Mouse (Mus musculus): ENCODE data around the gene Mpdu1.

Gene Mpdu1

GRCm38 (mm10) chr11:69692196-69692811 lies 29.9 kb upstream of the Mpdu1 start:
- DNase-seq (ENCODE audit: low read depth): peak; percentile 48

- no peak for DNase-seq (ENCODE audit: low read depth)
These were observed 27.4 kb upstream of the Mpdu1 start for GRCm38 (mm10) chr11:69689891-69690290.

DNA sequence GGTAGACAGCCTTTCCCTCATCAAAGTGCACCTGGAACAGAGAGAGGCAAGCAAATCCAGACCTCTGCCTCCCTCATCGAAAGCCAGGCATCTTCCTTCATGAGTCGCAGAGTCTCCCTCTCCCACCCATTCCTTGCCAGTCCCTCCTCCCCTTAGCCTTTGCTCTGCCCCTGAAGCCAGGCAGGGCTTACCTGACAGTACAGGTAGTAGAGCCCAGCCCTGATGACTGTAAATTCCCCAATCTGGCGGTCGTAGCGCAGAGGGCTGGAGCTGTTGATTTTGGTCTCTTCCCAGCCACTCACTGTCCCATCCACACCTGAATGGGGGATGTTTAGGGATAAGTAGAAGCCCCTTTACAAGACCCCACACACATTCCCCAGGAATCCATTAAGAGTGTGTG lies 24.6 kb upstream of the Mpdu1 start:
- no peak for DNase-seq (ENCODE audit: low read depth)

- no peak for DNase-seq (ENCODE audit: low read depth)
These were observed 23.9 kb upstream of the Mpdu1 start for GRCm38 (mm10) chr11:69686377-69686776.

- peak; percentile 54 for DNase-seq (ENCODE audit: low read depth)
These were observed 23.2 kb upstream of the Mpdu1 start, which contains the start of gene Tnfsf13 for GRCm38 (mm10) chr11:69685526-69686148. Gene Tnfsf13 (minus strand): TSS chr11:69685784.

DNA sequence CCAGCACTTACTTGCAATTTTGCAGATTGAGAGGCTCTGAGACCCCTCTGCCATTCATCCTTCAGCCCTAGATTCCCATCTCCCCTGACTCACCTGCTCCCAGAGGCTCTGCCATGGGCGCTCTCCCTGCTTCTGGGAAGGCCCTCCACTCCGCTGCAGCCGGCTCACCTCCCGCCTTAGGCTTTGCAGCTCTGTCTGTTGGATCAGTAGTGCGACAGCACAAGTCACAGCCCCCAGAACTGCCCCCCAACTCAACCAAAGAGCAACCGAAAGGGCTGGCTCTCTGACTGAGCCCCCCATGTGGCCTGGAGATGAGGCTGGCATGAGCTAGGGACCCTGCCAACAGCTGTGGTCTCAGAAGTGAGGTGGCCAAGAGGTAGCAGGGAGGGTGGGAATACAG lies 22.5 kb upstream of the Mpdu1 start:
- no peak for DNase-seq (ENCODE audit: low read depth)

DNA sequence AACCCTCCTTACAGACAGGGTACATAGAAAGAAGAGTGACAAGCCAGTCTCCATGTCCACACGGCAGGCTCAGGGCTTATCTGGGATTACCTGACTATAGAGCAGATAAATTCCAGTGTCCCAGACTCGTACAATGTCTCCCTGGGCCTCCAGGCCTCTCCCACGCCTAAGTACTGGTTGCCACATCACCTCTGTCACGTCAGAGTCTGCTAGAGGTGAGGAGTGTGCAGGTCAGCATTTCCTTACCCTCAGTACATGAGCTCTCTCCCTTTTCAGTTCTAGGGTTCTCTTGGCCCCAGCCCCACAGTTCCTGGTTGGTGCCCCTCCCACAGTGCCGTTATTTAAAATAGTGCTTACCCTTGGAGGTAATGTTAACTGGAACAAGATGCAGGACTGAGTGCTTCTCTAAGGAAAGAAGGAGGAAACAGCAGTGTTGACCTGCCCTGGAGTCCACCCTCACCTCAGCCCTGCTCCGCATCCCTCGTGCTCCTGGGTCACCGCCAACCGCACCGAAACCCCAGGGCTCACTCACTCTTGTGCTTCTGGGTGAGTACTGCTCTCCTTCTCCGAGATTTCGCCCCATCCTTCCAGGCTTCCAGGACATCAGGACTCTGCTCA lies 21.8 kb upstream of the Mpdu1 start:
- no peak for DNase-seq (ENCODE audit: low read depth)

GRCm38 (mm10) chr11:69683576-69683975 lies 21.1 kb upstream of the Mpdu1 start:
- no peak for DNase-seq (ENCODE audit: low read depth)

GRCm38 (mm10) chr11:69682840-69683533 lies 20.5 kb upstream of the Mpdu1 start:
- peak; percentile 93 for DNase-seq (ENCODE audit: low read depth)

DNA sequence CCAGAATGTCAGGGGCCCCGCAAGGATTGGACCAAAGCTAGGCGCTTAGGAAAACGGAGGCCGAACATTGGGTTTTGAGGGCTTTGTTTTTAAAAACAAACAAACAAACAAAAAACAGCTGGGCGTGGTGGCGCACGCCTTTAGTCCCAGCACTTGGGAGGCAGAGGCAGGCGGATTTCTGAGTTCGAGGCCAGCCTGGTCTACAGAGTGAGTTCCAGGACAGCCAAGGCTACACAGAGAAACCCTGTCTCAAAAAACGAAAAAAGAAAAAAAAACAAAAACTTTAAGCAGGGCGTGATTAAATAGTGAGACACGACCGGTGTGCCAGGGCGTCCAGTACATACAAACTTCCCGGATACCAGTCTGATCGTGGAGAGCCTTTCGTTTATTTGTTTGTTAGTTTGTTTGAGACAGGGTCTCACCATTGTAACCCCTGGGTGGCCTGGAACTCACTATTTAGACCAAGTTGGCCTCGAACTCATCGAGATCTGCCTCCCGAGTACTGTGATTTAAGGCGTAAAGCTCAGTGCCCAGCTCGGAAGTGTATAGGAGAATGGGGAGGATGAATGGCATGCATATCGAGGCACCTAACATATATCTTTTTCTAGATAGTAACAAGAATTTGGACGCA lies 19.9 kb upstream of the Mpdu1 start:
- DNase-seq (ENCODE audit: low read depth): no peak

- DNase-seq (ENCODE audit: low read depth): peak; percentile 96
These were observed 19.1 kb upstream of the Mpdu1 start, which contains the start of gene Senp3 for GRCm38 (mm10) chr11:69681314-69682208. Gene Senp3 (minus strand): TSS chr11:69682084.

- no peak for DNase-seq (ENCODE audit: low read depth)
These were observed 17.9 kb upstream of the Mpdu1 start for GRCm38 (mm10) chr11:69680136-69680855.

DNA sequence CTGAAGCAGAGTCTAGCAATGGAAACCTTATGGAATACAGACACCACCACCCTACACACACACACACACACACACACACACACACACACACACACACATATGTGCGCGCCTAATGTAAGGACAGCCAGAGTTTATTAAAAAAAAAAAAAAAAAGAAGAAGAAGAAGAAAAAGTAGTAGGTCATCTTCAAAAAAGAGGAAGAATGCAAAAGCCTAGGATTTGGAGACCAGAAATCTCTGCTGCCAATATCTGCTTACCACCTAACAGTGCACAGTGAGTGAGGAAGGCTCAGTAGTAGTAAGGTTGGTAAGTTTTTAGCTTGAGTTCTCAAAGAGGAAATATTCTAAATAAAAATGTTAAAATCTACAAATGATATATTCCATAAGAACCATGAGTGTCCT lies 16.7 kb upstream of the Mpdu1 start:
- no peak for DNase-seq (ENCODE audit: low read depth)

- peak; percentile 100 for DNase-seq (ENCODE audit: low read depth)
These were observed 9.8 kb upstream of the Mpdu1 start, which contains the start of gene Eif4a1 for GRCm38 (mm10) chr11:69672211-69672706. Gene Eif4a1 (minus strand): TSS chr11:69672423.

GRCm38 (mm10) chr11:69671726-69672124 lies 9.3 kb upstream of the Mpdu1 start:
- no peak for DNase-seq (ENCODE audit: low read depth)

GRCm38 (mm10) chr11:69670786-69671725 lies 8.6 kb upstream of the Mpdu1 start:
- DNase-seq (ENCODE audit: low read depth): peak; percentile 96

DNA sequence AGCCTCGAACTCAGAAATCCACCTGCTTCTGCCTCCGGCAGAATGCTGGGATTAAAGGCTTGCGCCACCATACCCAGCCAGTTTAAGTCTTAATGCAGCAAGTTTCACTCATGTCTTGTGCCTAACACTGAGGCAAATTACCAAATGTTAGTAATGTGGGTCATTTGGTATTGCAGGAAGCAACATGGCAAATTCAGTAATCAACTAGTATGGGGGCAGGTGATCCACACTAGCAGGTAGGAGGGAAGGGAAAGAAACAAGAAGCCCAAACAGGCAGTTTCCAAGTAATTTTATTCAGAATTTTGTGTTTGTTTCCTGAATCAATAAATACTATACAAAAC lies 4.2 kb upstream of the Mpdu1 start:
- no peak for DNase-seq (ENCODE audit: low read depth)

GRCm38 (mm10) chr11:69665961-69666664 lies 3.7 kb upstream of the Mpdu1 start, which contains the start of gene Cd68:
Gene Cd68 (minus strand): TSS chr11:69666153.
- DNase-seq (ENCODE audit: low read depth): peak; percentile 96

All from 416B (cell line).